Mouse (Mus musculus) cerebellum, adult 9-11 months (tissue): ENCODE measurements at regions not wholly inside any gene's neighbourhood (a gene's known extent, or its start where the extent isn't known, plus 50 kb on each side); places are given as distances from the start of the nearest gene placed in this dataset.

Experiments
- DNase-seq: peaks from one replicate; pipeline ENCODE4 v3.0.0; 2022

DNA sequence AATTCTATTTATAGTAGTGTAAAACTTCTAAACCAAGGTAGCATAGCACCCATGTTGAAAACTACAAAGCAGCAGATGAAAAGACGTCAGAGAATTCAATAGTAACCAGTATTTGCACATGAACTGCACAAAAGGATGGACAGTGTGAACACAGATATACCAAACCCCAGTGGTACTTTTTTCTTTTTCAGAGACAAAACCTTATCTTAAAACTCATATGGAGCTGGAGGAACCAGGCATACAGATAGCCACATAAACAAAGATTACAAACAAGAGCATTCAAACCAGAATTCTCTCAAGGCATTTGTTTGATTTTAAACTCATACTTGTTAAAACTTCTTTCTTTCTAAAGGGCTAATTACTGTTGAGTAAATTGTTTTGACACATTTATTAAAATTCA lies 72.5 kb upstream of the Nck2 start:
- DNase-seq = no peak

DNA sequence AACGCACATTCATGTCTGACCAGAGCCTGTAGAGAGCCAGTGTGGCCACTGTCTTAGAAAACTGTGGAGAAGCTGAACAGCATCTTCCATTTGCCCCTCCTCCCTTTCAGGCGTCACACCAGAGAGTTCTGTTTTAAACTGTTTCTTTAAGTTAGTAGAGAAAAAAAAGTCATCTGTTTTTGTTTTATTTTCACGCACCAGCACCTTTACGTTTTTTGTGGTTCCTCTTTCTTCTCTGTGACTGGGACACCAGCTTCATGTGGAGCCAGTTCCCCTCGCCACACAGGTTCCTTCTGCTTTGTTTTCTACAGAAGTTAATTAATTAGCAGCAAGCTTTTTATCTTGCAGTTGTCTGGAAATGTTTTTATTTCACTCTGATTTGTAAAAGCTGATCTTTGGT lies 69.4 kb upstream of the Nck2 start:
- DNase-seq = no peak

DNA sequence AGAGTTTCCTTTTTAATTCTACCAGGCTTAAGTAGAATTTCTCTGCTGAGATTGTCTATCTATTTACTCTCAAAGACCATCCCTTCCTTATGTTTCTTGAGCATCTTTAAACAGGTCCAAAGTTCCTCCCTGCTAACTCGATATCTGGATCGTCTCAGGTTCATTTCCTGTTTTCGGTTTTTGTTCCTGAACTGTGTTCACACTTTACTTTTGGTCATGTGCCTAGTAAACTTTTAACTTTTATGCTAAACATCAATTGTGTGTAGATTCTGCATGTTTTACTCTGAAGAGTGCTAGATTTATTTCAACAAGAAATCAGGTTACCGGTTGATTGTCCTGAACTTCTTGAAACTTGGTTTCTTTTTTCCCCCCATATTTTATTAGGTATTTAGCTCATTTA lies 68.5 kb upstream of the Nck2 start:
- no peak for DNase-seq

DNA sequence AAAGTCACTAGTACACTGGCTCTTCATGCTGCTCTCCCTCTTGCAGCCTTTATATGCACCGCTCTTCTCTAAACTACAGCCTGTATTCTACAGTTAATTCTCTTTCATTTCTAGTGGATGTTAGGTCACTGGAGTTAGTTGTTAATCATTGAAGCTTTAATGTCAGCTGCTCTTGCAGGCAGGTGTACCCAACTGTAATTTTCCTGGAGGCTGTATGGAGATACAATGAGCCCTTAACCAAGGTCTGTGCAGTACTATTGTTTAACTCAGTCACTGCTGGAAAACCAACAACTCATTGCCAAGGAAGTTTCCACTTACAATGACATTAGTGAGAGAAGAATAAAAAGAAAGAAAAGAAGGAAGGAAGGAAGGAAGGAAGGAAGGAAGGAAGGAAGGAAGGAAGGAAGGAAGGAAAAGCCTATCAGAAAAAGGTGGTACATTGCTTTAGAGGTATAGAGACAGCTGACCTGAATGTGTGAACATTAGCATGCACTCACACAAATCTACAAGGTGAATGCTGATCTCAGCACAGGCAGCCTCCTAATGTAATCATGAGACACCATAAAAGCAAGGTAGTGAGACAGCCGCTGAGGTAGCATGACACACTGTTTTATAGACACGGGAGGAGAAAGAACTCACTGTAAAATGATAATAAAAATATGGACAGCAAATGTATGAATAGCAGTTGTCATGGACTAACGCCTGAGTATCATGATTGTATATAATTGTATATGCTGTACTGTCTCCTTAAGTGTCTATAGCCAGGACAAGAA lies 66.7 kb upstream of the Nck2 start:
- no peak for DNase-seq

DNA sequence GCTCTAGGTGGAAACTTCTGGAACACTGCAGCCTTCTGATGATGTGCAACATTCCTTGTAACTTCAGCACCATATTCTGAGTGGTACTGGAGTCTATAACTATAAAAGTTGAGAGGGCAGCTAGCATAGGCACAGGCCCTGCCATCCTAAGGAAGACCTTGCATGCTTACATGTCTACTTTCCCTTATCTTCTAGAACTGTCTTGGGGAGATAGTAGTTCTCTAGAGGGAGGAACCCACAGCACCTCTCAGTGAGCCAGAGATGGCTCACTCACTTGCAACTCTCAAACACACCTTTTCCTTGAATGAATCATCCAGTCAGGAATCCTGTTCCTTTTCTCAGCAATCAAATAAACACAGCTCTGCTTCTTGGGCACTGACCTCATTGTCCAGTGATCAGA lies 59.4 kb upstream of the Nck2 start:
- DNase-seq = no peak

DNA sequence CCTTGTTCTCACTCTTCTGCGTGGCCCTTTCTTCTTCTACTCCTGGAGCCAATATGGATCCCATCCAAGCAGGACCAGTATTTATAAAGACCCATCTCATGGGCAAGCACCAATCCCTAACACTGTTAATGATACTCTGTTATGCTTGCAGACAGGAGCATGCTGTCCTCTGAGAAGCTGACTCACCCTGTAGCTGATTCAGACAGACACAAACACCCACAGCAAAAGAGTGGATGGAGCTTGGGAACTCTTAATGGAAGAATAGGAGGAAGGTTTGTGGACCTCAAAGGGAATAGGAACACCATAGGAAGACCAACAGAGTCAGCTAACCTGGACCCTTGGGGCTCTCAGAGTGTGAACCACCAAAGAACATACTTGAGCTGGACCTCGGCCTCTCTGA lies 50.3 kb upstream of the Nck2 start:
- DNase-seq = no peak
